Mouse (Mus musculus) cortical plate, adult 2 months (tissue): ENCODE results near the gene Slf2.

Experiments
- CTCF ChIP-seq: fragments of 200-500 bp; IDR thresholded peaks from 2 replicates; pipeline ENCODE4 v1.5.1; 2011; ENCODE audit warnings: mild to moderate bottlenecking, control low read depth, low read length; ENCODE audit not compliant: insufficient read depth; ENCODE audit errors: extremely low read depth
- POLR2A ChIP-seq: fragments of 200-500 bp; IDR thresholded peaks from 2 replicates; pipeline ENCODE4 v1.6.1; 2011; ENCODE audit warnings: mild to moderate bottlenecking, low read length, control low read depth; ENCODE audit not compliant: insufficient read depth; ENCODE audit errors: extremely low read depth

DNA sequence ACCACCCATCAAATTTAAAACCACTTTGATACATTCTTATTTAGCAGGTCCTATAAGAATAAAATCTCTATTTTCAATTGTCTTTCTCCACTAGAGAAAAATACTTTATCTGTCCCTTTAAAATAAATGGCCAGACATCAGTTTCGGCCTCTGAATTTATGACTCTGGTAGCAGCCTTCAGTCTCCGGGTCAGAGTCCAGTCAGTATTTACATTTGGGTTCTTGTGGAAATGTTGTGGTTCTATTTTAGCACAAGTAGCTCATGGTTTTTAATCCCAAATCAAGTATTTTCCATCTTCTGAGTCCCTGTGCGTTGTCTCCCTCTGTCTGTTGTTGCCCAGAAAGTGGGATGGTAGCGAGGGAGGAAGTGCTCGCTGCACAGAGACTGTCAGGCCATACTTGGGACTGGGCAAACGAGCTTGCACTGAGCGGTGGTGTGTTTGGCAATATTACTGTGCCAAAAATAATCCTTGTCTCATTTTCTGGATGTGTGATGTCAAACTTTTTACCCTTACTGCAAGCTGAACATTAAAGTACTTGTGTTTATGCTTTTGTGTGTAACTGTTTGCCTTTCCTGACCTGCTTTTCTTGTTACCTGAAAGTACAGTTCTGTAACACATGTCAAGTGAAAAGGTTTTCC is 51.6 kb downstream of the Slf2 start:
- TF ChIP-seq CTCF (no peak), POLR2A (no peak)
